Mouse (Mus musculus) forebrain, embryonic 12.5 days (tissue): ENCODE results near the gene Sirpa. TPM values are rescaled to one million over a fixed set of nuclear protein-coding genes. Genes with fewer than 3 reads are reported as not detected.

Experiments used
- ATAC-seq: fragments of 200-750 bp; cut with Nextera tagmentation; 2 replicates; pipeline ENCODE4 v1.8.0; 2017; ENCODE audit warnings: moderate TSS enrichment; ENCODE audit not compliant: low FRiP score
- H3K27ac ChIP-seq: fragments of 300-500 bp; sonication (generic); 2 replicates; pipeline ENCODE4 v1.5.1; 2016; ENCODE audit warnings: mild to moderate bottlenecking
- H3K27me3 ChIP-seq: fragments of 300-500 bp; sonication (generic); 2 replicates; pipeline ENCODE4 v1.6.1; 2016; ENCODE audit warnings: mild to moderate bottlenecking
- H3K36me3 ChIP-seq: fragments of 300-500 bp; sonication (generic); replicated peaks from 2 replicates; pipeline ENCODE4 v1.6.1; 2016; ENCODE audit warnings: mild to moderate bottlenecking
- H3K4me1 ChIP-seq: fragments of 300-500 bp; sonication (generic); 2 replicates; pipeline ENCODE4 v1.6.1; 2016
- H3K4me2 ChIP-seq: fragments of 300-500 bp; sonication (generic); 2 replicates; pipeline ENCODE4 v1.6.1; 2016; ENCODE audit warnings: mild to moderate bottlenecking, moderate library complexity
- H3K4me3 ChIP-seq: fragments of 300-500 bp; sonication (generic); replicated peaks from 2 replicates; pipeline ENCODE4 v1.5.1; 2016; ENCODE audit warnings: mild to moderate bottlenecking
- H3K9ac ChIP-seq: fragments of 300-500 bp; sonication (generic); 2 replicates; pipeline ENCODE4 v1.6.1; 2016; ENCODE audit warnings: mild to moderate bottlenecking
- H3K9me3 ChIP-seq: fragments of 300-500 bp; sonication (generic); 2 replicates; pipeline ENCODE4 v1.6.1; 2016
- WGBS: fragments of 180-500 bp; shearing (Covaris S2); methylation state at CpG from one replicate; pipeline ENCODE4 v1.1.7; 2016; 5-methylcytosine and 5-hydroxymethylcytosine counted together
- polyA plus RNA-seq: library from polyadenylated mRNA; unstranded; fragments of >200 nt; fragmentation: Nextera tagmentation; extraction: Ambion mirVana; gene quantifications from 2 replicates; pipeline ENCODE4 v1.2.1, GENCODE M21; 2016

Gene Sirpa
- polyA plus RNA-seq, 1 experiment from 2014 or later = 18.2 TPM

GRCm38 (mm10) chr2:129628456-129629185, 36.0 kb downstream of the Sirpa start:
- ATAC-seq = no peak

DNA sequence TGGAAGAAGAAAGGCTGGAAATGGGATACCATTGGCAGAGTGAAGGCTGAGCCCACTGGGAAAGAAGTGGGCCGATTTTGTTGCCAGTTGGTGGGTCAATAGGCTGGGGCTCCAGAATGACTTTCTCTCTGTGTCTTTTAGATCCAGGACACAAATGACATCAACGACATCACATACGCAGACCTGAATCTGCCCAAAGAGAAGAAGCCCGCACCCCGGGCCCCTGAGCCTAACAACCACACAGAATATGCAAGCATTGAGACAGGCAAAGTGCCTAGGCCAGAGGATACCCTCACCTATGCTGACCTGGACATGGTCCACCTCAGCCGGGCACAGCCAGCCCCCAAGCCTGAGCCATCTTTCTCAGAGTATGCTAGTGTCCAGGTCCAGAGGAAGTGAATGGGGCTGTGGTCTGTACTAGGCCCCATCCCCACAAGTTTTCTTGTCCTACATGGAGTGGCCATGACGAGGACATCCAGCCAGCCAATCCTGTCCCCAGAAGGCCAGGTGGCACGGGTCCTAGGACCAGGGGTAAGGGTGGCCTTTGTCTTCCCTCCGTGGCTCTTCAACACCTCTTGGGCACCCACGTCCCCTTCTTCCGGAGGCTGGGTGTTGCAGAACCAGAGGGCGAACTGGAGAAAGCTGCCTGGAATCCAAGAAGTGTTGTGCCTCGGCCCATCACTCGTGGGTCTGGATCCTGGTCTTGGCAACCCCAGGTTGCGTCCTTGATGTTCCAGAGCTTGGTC, 37.3 kb downstream of the Sirpa start:
- WGBS = 94% methylated on average over 15 of the region's 15 CpGs
- Histone ChIP-seq H3K4me3 (no peak overlapping the region), H3K9ac (no peak overlapping the region), H3K27ac (no peak overlapping the region), H3K27me3 (no peaks in the 10 kb centered on the region), H3K4me2 (no peak overlapping the region), H3K36me3 (peaks cover 17% of the 10 kb centered on the region), H3K9me3 (no peaks in the 10 kb centered on the region), H3K4me1 (peaks cover 2% of the 10 kb centered on the region; the same call in 1 of the 2 replicates)
- ATAC-seq = no peak

More at GRCm38 (mm10) chr2:129628456-129629185, 36.0 kb downstream of the Sirpa start:
- Histone ChIP-seq H3K4me1 (peaks cover 11% of the 10 kb centered on the region), H3K36me3 (peaks cover 17% of the 10 kb centered on the region), H3K9ac (no peak overlapping the region), H3K4me3 (no peak overlapping the region), H3K4me2 (no peak overlapping the region), H3K27me3 (no peaks in the 10 kb centered on the region), H3K9me3 (no peaks in the 10 kb centered on the region), H3K27ac (no peak overlapping the region)
- WGBS = 94% methylated on average over 6 of the region's 6 CpGs

- Histone ChIP-seq H3K27ac (no peak overlapping the region), H3K4me3 (no peak overlapping the region), H3K27me3 (no peaks in the 10 kb centered on the region), H3K36me3 (peaks cover 17% of the 10 kb centered on the region), H3K4me2 (no peak overlapping the region), H3K9ac (no peak overlapping the region), H3K9me3 (no peaks in the 10 kb centered on the region), H3K4me1 (no peaks in the 10 kb centered on the region)
- ATAC-seq = no peak
- WGBS = 92% methylated on average over 3 of the region's 3 CpGs
These were observed 37.9 kb downstream of the Sirpa start for GRCm38 (mm10) chr2:129630532-129630886.

DNA sequence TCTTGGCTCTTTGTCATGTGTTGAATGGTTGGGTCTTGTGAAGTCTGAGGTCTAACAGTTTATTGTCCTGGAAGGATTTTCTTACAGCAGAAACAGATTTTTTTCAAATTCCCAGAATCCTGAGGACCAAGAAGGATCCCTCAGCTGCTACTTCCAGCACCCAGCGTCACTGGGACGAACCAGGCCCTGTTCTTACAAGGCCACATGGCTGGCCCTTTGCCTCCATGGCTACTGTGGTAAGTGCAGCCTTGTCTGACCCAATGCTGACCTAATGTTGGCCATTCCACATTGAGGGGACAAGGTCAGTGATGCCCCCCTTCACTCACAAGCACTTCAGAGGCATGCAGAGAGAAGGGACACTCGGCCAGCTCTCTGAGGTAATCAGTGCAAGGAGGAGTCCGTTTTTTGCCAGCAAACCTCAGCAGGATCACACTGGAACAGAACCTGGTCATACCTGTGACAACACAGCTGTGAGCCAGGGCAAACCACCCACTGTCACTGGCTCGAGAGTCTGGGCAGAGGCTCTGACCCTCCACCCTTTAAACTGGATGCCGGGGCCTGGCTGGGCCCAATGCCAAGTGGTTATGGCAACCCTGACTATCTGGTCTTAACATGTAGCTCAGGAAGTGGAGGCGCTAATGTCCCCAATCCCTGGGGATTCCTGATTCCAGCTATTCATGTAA, 38.5 kb downstream of the Sirpa start:
- ATAC-seq = no peak
- H3K27ac ChIP-seq = no peak overlapping the region
- no peak overlapping the region for H3K9ac ChIP-seq
- peaks cover 17% of the 10 kb centered on the region for H3K36me3 ChIP-seq
- no peaks in the 10 kb centered on the region for H3K9me3 ChIP-seq
- H3K27me3 ChIP-seq = no peaks in the 10 kb centered on the region
- H3K4me3 ChIP-seq = no peak overlapping the region
- no peak overlapping the region for H3K4me2 ChIP-seq
- 94% methylated on average over 7 of the region's 7 CpGs for WGBS
- H3K4me1 ChIP-seq = no peaks in the 10 kb centered on the region

DNA sequence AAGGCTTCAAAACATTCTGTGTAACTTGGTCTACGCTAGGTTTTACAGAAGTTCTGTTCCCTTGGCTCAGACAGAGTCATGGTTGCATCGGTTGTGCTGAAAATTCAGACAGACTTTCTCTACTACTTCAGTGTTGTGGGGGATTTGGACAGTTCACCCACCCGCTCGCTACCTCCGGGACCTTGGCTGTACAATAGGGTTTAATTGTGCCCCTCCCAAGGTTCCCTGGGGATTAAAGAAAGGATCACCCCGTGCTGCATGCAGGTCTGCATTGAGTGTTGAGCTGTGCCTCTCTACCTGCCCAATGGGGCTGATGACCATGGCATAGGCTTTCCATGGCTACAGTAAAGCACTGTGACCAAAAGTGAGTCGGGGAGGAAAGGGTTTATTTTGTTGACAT, 39.7 kb downstream of the Sirpa start:
- Histone ChIP-seq H3K9ac (no peak overlapping the region), H3K4me1 (no peaks in the 10 kb centered on the region), H3K4me3 (no peak overlapping the region), H3K4me2 (no peak overlapping the region), H3K27ac (no peak overlapping the region), H3K36me3 (peaks cover 17% of the 10 kb centered on the region), H3K9me3 (no peaks in the 10 kb centered on the region), H3K27me3 (no peaks in the 10 kb centered on the region)
- whole genome bisulfite sequencing = 90% methylated on average over 7 of the region's 7 CpGs
- no peak for ATAC-seq

GRCm38 (mm10) chr2:129633077-129633732, 40.6 kb downstream of the Sirpa start:
- no peak for ATAC-seq

GRCm38 (mm10) chr2:129633982-129634381, 41.3 kb downstream of the Sirpa start:
- no peak overlapping the region for H3K4me2 ChIP-seq
- H3K4me3 ChIP-seq = no peak overlapping the region
- no peaks in the 10 kb centered on the region for H3K4me1 ChIP-seq
- no peaks in the 10 kb centered on the region for H3K9me3 ChIP-seq
- peaks cover 17% of the 10 kb centered on the region for H3K36me3 ChIP-seq
- ATAC-seq = no peak
- H3K27ac ChIP-seq = no peak overlapping the region
- no peak overlapping the region for H3K9ac ChIP-seq
- 84% methylated on average over 3 of the region's 3 CpGs for WGBS
- no peaks in the 10 kb centered on the region for H3K27me3 ChIP-seq

More at GRCm38 (mm10) chr2:129633077-129633732, 40.6 kb downstream of the Sirpa start:
- H3K4me2 ChIP-seq = no peak overlapping the region
- no peak overlapping the region for H3K27ac ChIP-seq
- WGBS = 80% methylated on average over 9 of the region's 9 CpGs
- H3K36me3 ChIP-seq = peaks cover 17% of the 10 kb centered on the region
- H3K9me3 ChIP-seq = no peaks in the 10 kb centered on the region
- H3K4me1 ChIP-seq = no peaks in the 10 kb centered on the region
- H3K9ac ChIP-seq = no peak overlapping the region
- H3K27me3 ChIP-seq = no peaks in the 10 kb centered on the region
- H3K4me3 ChIP-seq = no peak overlapping the region

GRCm38 (mm10) chr2:129652616-129653015, 60.0 kb downstream of the Sirpa start:
- 81% methylated on average over 4 of the region's 4 CpGs for WGBS
- Histone ChIP-seq H3K4me1 (0 out of 2 replicates have a peak, but pooled peaks cover 6% of the 10 kb centered on the region), H3K27ac (no peak overlapping the region), H3K4me3 (no peak overlapping the region), H3K9me3 (no peaks in the 10 kb centered on the region), H3K4me2 (no peak overlapping the region), H3K27me3 (no peaks in the 10 kb centered on the region), H3K9ac (no peak overlapping the region), H3K36me3 (no peaks in the 10 kb centered on the region)
- no peak for ATAC-seq

DNA sequence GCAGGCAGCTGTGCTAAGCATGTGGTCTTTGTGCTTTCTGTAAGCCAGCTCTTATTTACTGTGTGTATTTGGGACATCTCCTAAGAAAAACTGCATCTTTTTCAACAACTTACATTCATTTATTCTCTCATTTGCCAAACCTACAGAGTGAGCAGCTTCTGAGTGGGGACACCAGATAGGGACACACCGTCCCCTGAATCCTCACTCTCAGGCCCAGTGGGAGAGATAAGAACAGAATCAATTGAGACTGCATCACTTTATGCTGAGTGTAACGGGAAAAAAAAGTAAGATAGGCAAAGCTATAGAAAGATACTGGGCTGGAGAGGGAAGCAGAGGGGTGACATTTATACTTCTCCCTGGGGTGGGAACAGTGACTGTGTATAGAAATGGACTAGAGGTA, 61.0 kb downstream of the Sirpa start:
- no peak overlapping the region for H3K4me3 ChIP-seq
- H3K9me3 ChIP-seq = no peaks in the 10 kb centered on the region
- WGBS = 88% methylated on average over 2 of the region's 2 CpGs
- no peak overlapping the region for H3K9ac ChIP-seq
- H3K27ac ChIP-seq = no peak overlapping the region
- H3K4me1 ChIP-seq = 0 out of 2 replicates have a peak, but pooled peaks cover 5% of the 10 kb centered on the region
- no peak overlapping the region for H3K4me2 ChIP-seq
- H3K36me3 ChIP-seq = no peaks in the 10 kb centered on the region
- H3K27me3 ChIP-seq = no peaks in the 10 kb centered on the region
- no peak for ATAC-seq

DNA sequence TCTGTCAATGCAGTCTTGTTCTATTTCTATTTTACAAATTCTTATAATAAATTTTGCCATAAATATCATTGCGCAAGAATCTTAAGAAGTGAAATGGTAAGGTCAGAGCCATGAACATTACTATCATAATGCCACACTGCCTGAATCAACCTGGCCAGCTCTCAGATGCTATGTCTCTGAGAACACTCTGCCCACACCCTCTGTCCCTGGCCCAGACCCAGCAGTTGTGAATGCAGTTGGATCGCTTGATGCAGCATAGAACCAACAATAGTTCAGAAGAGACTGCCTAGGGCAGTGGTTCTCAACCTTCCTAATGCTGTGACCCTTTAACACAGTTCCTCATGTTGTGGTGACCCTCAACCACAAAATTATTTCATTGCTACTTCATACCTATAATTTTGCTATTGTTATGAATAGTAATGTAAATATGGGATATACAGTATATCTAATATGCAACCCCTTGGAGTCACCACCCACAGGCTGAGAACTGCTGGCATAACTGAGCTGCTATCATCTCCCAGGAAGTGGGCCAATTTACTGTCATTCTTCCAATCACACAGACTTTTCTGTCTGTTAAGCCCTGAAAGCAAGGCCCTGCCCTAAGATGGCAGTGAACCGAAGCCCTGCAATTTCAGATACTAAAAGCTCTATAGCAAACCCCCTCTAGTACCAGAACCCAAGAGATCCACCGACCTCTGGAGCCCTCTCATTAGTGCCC, 61.8 kb downstream of the Sirpa start:
- H3K27ac ChIP-seq = no peak overlapping the region
- no peaks in the 10 kb centered on the region for H3K4me1 ChIP-seq
- H3K4me3 ChIP-seq = no peak overlapping the region
- no peak overlapping the region for H3K9ac ChIP-seq
- ATAC-seq = no peak
- H3K36me3 ChIP-seq = no peaks in the 10 kb centered on the region
- no peak overlapping the region for H3K4me2 ChIP-seq
- H3K27me3 ChIP-seq = no peaks in the 10 kb centered on the region
- WGBS = 90% methylated on average over 4 of the region's 4 CpGs
- no peaks in the 10 kb centered on the region for H3K9me3 ChIP-seq

GRCm38 (mm10) chr2:129655033-129655432, 62.4 kb downstream of the Sirpa start:
- H3K4me3 ChIP-seq = no peak overlapping the region
- H3K9me3 ChIP-seq = no peaks in the 10 kb centered on the region
- no peaks in the 10 kb centered on the region for H3K4me1 ChIP-seq
- no peak for ATAC-seq
- no peaks in the 10 kb centered on the region for H3K36me3 ChIP-seq
- H3K27ac ChIP-seq = no peak overlapping the region
- 94% methylated on average over 4 of the region's 4 CpGs for WGBS
- H3K27me3 ChIP-seq = no peaks in the 10 kb centered on the region
- no peak overlapping the region for H3K9ac ChIP-seq
- H3K4me2 ChIP-seq = no peak overlapping the region
